Mouse (Mus musculus) liver, adult 2 months (tissue): ENCODE measurements around the gene Sgca. TPM values are rescaled to one million over a fixed set of nuclear protein-coding genes. Genes with fewer than 3 reads are reported as not detected.
A peak's percentile ranks its signal among the peaks of the same experiment; 100 is the strongest.
"Not testable (repeated sequence)": the region's sequence is repeated elsewhere in the genome, so short reads cannot be mapped to it uniquely, and the experiment has no call there.

Experiments used
- DNase-seq: peaks from one replicate; pipeline ENCODE4 v3.0.0-alpha.2; 2011; ENCODE audit warnings: low read depth, low spot score; ENCODE audit errors: extremely low read depth
- H3K27ac ChIP-seq: fragments of 200-500 bp; replicated peaks from 2 replicates; pipeline ENCODE4 v1.5.1; 2012; ENCODE audit warnings: low read depth, mild to moderate bottlenecking, control low read depth, inconsistent platforms, low read length; ENCODE audit not compliant: insufficient read depth
- H3K27me3 ChIP-seq: fragments of 200-500 bp; 2 replicates; pipeline ENCODE4 v1.6.1; 2012; ENCODE audit warnings: mild to moderate bottlenecking, moderate library complexity, low read length, inconsistent platforms; ENCODE audit not compliant: control insufficient read depth, insufficient read depth
- H3K36me3 ChIP-seq: fragments of 200-500 bp; 2 replicates; pipeline ENCODE4 v1.6.1; 2012; ENCODE audit warnings: low read length, inconsistent platforms; ENCODE audit not compliant: control insufficient read depth, insufficient read depth
- H3K4me1 ChIP-seq: fragments of 200-500 bp; 2 replicates; pipeline ENCODE4 v1.6.1; 2011; ENCODE audit warnings: low read length; ENCODE audit not compliant: control insufficient read depth, insufficient read depth
- H3K4me3 ChIP-seq: fragments of 200-500 bp; 2 replicates; pipeline ENCODE4 v1.5.1; 2011; ENCODE audit warnings: low read depth, mild to moderate bottlenecking, control low read depth, low read length, moderate library complexity; ENCODE audit not compliant: insufficient read depth
- H3K79me2 ChIP-seq: fragments of 200-500 bp; 2 replicates; pipeline ENCODE4 v1.6.1; 2012; ENCODE audit warnings: inconsistent platforms, mild to moderate bottlenecking, low read length, moderate library complexity; ENCODE audit not compliant: control insufficient read depth, insufficient read depth
- H3K9ac ChIP-seq: fragments of 200-500 bp; 2 replicates; pipeline ENCODE4 v1.6.1; 2012; ENCODE audit warnings: low read depth, mild to moderate bottlenecking, control low read depth, inconsistent platforms, low read length
- CTCF ChIP-seq: fragments of 200-500 bp; IDR thresholded peaks from 2 replicates; pipeline ENCODE4 v1.5.1; 2011; ENCODE audit warnings: low read depth, low read length, control low read depth
- POLR2A ChIP-seq: fragments of 200-500 bp; IDR thresholded peaks from 2 replicates; pipeline ENCODE4 v1.6.1; 2011; ENCODE audit warnings: low read length, control low read depth; ENCODE audit not compliant: insufficient read depth; ENCODE audit errors: extremely low read depth
- WGBS: fragments of 180-500 bp; shearing (Covaris S2); methylation state at CpG from one replicate; pipeline ENCODE4 v1.1.7; 2018; 5-methylcytosine and 5-hydroxymethylcytosine counted together
- polyA plus RNA-seq: library from polyadenylated mRNA; depleted of rRNA; stranded (reverse); fragments of >200 nt; gene quantifications from 2 replicates; pipeline ENCODE4 v1.2.3, GENCODE M21; 2012
- total RNA-seq: library from RNA; depleted of rRNA; stranded (reverse); fragments of >200 nt; gene quantifications from 2 replicates; pipeline ENCODE4 v1.2.3, GENCODE M21; 2014

Gene Sgca
- total and polyA plus RNA-seq, 2 experiments, result 0.09 TPM; not detected in 1

- no peak overlapping the region for H3K4me3 ChIP-seq
- no peak for DNase-seq
- TF ChIP-seq POLR2A (no peak), CTCF (no peak)
- no peak overlapping the region for H3K9ac ChIP-seq
- no peak overlapping the region for H3K27ac ChIP-seq
- WGBS, result 78% methylated on average over 3 of the region's 3 CpGs
- H3K36me3 ChIP-seq, result no peaks in the 10 kb centered on the region
- peaks cover 6% of the 10 kb centered on the region for H3K27me3 ChIP-seq
- no peaks in the 10 kb centered on the region for H3K79me2 ChIP-seq
- no peaks in the 10 kb centered on the region for H3K4me1 ChIP-seq
These were observed 39.4 kb upstream of the Sgca start for GRCm38 (mm10) chr11:95015484-95015883.

DNA sequence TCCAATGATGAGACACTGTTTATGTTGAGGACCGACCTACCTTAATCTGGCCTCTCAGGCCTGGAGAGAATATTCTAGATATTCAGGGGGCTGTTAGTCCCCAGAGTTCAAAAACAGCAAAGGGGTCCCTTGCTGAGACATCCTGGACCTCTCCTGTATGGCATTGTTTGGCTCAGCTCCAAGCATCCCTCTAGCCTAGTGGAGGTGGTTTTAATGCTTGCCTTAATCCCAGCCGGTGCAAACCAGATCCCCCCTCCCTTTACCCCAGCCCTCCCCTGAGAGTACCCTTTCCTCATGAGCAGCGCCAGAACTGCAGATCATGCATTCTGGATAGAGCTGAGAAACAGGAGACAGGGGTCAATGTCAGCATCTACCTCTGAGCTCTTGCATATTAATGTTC is 36.4 kb upstream of the Sgca start:
- Histone ChIP-seq H3K27ac (no peak overlapping the region), H3K79me2 (no peaks in the 10 kb centered on the region), H3K36me3 (no peaks in the 10 kb centered on the region), H3K27me3 (peaks cover 6% of the 10 kb centered on the region; the same call in 1 of the 2 replicates), H3K4me3 (no peak overlapping the region), H3K4me1 (no peaks in the 10 kb centered on the region), H3K9ac (no peak overlapping the region)
- WGBS, result 45% methylated on average over 3 of the region's 3 CpGs
- TF ChIP-seq POLR2A (no peak), CTCF (no peak)
- DNase-seq, result no peak

- DNase-seq, result no peak
- 40% methylated on average over 3 of the region's 3 CpGs for WGBS
- H3K79me2 ChIP-seq, result no peaks in the 10 kb centered on the region
- H3K4me3 ChIP-seq, result no peak overlapping the region
- H3K4me1 ChIP-seq, result no peaks in the 10 kb centered on the region
- H3K9ac ChIP-seq, result no peak overlapping the region
- H3K27ac ChIP-seq, result no peak overlapping the region
- H3K27me3 ChIP-seq, result peaks cover 6% of the 10 kb centered on the region; the same call in 1 of the 2 replicates
- H3K36me3 ChIP-seq, result no peaks in the 10 kb centered on the region
- TF ChIP-seq POLR2A (no peak), CTCF (no peak)
These were observed 35.9 kb upstream of the Sgca start for GRCm38 (mm10) chr11:95012075-95012474.

DNA sequence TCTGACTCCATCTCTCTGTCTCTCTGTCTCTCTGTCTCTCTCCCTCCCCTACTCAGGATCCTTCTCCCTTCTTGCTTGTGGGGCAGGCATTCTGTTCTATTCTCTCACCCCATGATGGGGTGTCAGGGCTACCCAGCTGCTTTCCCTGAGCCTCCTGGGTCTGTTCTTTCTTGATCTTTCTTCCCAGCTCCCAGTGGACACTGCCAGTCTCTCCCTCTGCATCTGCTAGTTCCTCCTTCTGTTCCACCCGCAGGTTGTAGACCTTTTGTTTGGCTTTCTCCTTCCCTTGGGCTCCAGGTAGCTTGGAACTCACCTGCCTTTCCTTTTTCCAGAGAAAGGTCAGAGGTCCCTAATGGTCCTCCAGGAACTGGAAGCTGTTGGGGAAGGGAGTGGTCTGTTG is 35.3 kb upstream of the Sgca start:
- WGBS, result 39% methylated on average over 1 of the region's 1 CpGs
- no peak overlapping the region for H3K9ac ChIP-seq
- H3K4me1 ChIP-seq, result 0 out of 2 replicates have a peak, but pooled peaks cover 3% of the 10 kb centered on the region

GRCm38 (mm10) chr11:95010841-95011403 is 34.8 kb upstream of the Sgca start:
- not testable (repeated sequence) for H3K4me1 ChIP-seq, H3K4me3 ChIP-seq
- 50% methylated on average over 4 of the region's 4 CpGs for WGBS

More for the DNA sequence above, 35.3 kb upstream of the Sgca start:
- Histone ChIP-seq H3K27ac (no peak overlapping the region), H3K36me3 (no peaks in the 10 kb centered on the region), H3K27me3 (peaks cover 6% of the 10 kb centered on the region; the same call in 1 of the 2 replicates), H3K79me2 (no peaks in the 10 kb centered on the region), H3K4me3 (no peak overlapping the region)
- DNase-seq, result no peak
- no peak for TF ChIP-seq POLR2A
- no peak for TF ChIP-seq CTCF

DNA sequence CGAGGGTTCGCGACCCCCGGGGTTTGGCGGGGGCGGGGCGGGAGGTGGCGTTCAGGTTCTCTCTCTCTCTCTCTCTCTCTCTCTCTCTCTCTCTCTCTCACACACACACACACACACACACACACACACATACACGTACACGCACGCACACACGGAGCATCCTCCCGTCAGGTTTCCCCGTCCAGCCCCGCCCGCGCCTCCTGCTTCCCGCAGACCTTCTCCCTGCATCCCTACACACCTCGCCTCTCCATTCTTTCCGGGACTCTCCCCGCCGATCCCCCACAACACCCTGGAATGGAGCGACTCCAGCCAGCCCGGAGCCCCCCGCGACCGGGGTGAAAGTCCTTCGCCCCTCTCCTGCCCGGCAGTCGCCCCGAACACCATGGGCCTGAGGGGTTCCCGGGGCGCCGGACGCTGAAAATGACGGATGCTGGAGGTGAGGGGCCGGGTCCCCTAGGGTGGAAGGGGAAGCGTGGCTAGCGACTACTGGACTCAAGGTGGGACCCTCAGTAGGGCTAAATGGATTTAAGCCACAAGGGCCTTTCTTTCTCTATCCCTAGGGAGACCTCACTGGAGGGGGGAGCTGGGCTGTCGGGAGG is 34.1 kb upstream of the Sgca start:
- Histone ChIP-seq H3K9ac (no peak overlapping the region), H3K79me2 (no peaks in the 10 kb centered on the region), H3K4me1 (0 out of 2 replicates have a peak, but pooled peaks cover 3% of the 10 kb centered on the region), H3K27me3 (peaks cover 6% of the 10 kb centered on the region; the same call in 1 of the 2 replicates), H3K36me3 (no peaks in the 10 kb centered on the region), H3K27ac (no peak overlapping the region), H3K4me3 (peak overlapping the region; percentile 43; the same call in 1 of the 2 replicates)
- TF ChIP-seq POLR2A (no peak), CTCF (no peak)
- no peak for DNase-seq
- 10% methylated on average over 27 of the region's 40 CpGs for whole genome bisulfite sequencing

More at GRCm38 (mm10) chr11:95010841-95011403, 34.8 kb upstream of the Sgca start:
- not testable (repeated sequence) for H3K27me3 ChIP-seq, H3K36me3 ChIP-seq, H3K9ac ChIP-seq, DNase-seq, H3K27ac ChIP-seq, H3K79me2 ChIP-seq
